Mouse (Mus musculus): Measurements from ENCODE around the gene Boc.

- no peak for TF ChIP-seq GATA1 (IDR thresholded peaks at IDR 0.05; ENCODE audit: low read length)
- TF ChIP-seq TAL1 (IDR thresholded peaks at IDR 0.05; ENCODE audit: low read length) = no peak
These were observed 42.5 kb upstream of the Boc start for GRCm38 (mm10) chr16:44601182-44601581.
